Mouse (Mus musculus): ENCODE results near the gene Dazap2. TPM values are rescaled to one million over a fixed set of nuclear protein-coding genes. Genes with fewer than 3 reads are reported as not detected.
"Not testable (repeated sequence)": the region's sequence is repeated elsewhere in the genome, so short reads cannot be mapped to it uniquely, and the experiment has no call there.

Gene Dazap2
- polyA plus RNA-seq, 1 experiment from 2014 or later = 189 TPM

GRCm38 (mm10) chr15:100599276-100600046 is 15.7 kb upstream of the Dazap2 start, which contains the start of gene Pou6f1:
Pou6f1 (minus strand) TSS chr15:100599984.
- peak within 1 kb of the TSS; percentile 59 for H3K4me3 ChIP-seq (ENCODE audit: low read depth, low read length)
- peak within 1 kb of the TSS; percentile 86 for H3K9ac ChIP-seq (ENCODE audit: low read depth, low read length)
- H3K27me3 ChIP-seq (replicated peaks; ENCODE audit: control insufficient read depth, insufficient read depth, low read length) = peaks cover 21% of the 10 kb centered on the region; the same call in 1 of the 2 replicates
- H3K4me1 ChIP-seq (ENCODE audit: control insufficient read depth, insufficient read depth, low read length) = peaks cover 7% of the 10 kb centered on the region
- H3K4me2 ChIP-seq (ENCODE audit: low read depth, low read length) = peak within 1 kb of the TSS; percentile 98
- no peaks in the 10 kb centered on the region for H3K36me3 ChIP-seq (ENCODE audit: control insufficient read depth, insufficient read depth, low read length)
- 1% methylated on average over 38 of the region's 76 CpGs for WGBS
- peak within 1 kb of the TSS; percentile 49; the same call in 1 of the 2 replicates for H3K27ac ChIP-seq (replicated peaks; ENCODE audit: low read depth, low read length)
- no peak for DNase-seq (ENCODE audit: low spot score)
- ATAC-seq (ENCODE audit: low read depth) = peak; percentile 64
- H3K9me3 ChIP-seq (ENCODE audit: control insufficient read depth, low read length) = no peaks in the 10 kb centered on the region

- H3K4me1 ChIP-seq (ENCODE audit: control insufficient read depth, insufficient read depth, low read length) = peaks cover 10% of the 10 kb centered on the region
- DNase-seq (ENCODE audit: low spot score) (peak; percentile 91), ATAC-seq (ENCODE audit: low read depth) (peak; percentile 75)
- H3K27ac ChIP-seq (replicated peaks; ENCODE audit: low read depth, low read length) = peak overlapping the region; percentile 49; the same call in 1 of the 2 replicates
- 3% methylated on average over 22 of the region's 35 CpGs for WGBS
- no peaks in the 10 kb centered on the region for H3K9me3 ChIP-seq (ENCODE audit: control insufficient read depth, low read length)
- peak overlapping the region; percentile 86 for H3K9ac ChIP-seq (ENCODE audit: low read depth, low read length)
- peak overlapping the region; percentile 98 for H3K4me2 ChIP-seq (ENCODE audit: low read depth, low read length)
- H3K36me3 ChIP-seq (ENCODE audit: control insufficient read depth, insufficient read depth, low read length) = no peaks in the 10 kb centered on the region
- peaks cover 21% of the 10 kb centered on the region for H3K27me3 ChIP-seq (replicated peaks; ENCODE audit: control insufficient read depth, insufficient read depth, low read length)
- H3K4me3 ChIP-seq (ENCODE audit: low read depth, low read length) = peak overlapping the region; percentile 59
Observed at GRCm38 (mm10) chr15:100600047-100600695, 15.0 kb upstream of the Dazap2 start.

GRCm38 (mm10) chr15:100600696-100601272 is 14.4 kb upstream of the Dazap2 start:
- Histone ChIP-seq H3K27ac (replicated peaks; ENCODE audit: low read depth, low read length) (no peak overlapping the region), H3K27me3 (replicated peaks; ENCODE audit: control insufficient read depth, insufficient read depth, low read length) (peaks cover 24% of the 10 kb centered on the region), H3K9ac (ENCODE audit: low read depth, low read length) (peak overlapping the region; percentile 86; the same call in 1 of the 2 replicates), H3K4me1 (ENCODE audit: control insufficient read depth, insufficient read depth, low read length) (peaks cover 12% of the 10 kb centered on the region), H3K36me3 (ENCODE audit: control insufficient read depth, insufficient read depth, low read length) (no peaks in the 10 kb centered on the region), H3K9me3 (ENCODE audit: control insufficient read depth, low read length) (no peaks in the 10 kb centered on the region), H3K4me2 (ENCODE audit: low read depth, low read length) (peak overlapping the region; percentile 98), H3K4me3 (ENCODE audit: low read depth, low read length) (peak overlapping the region; percentile 59)
- DNase-seq (ENCODE audit: low spot score) (no peak), ATAC-seq (ENCODE audit: low read depth) (no peak)
- 14% methylated on average over 21 of the region's 21 CpGs for WGBS

- no peak overlapping the region for H3K4me2 ChIP-seq (ENCODE audit: low read depth, low read length)
- DNase-seq (ENCODE audit: low spot score) (no peak), ATAC-seq (ENCODE audit: low read depth) (no peak)
- H3K9me3 ChIP-seq (ENCODE audit: control insufficient read depth, low read length) = no peaks in the 10 kb centered on the region
- H3K36me3 ChIP-seq (ENCODE audit: control insufficient read depth, insufficient read depth, low read length) = no peaks in the 10 kb centered on the region
- no peak overlapping the region for H3K9ac ChIP-seq (ENCODE audit: low read depth, low read length)
- H3K27ac ChIP-seq (replicated peaks; ENCODE audit: low read depth, low read length) = no peak overlapping the region
- no peak overlapping the region for H3K4me3 ChIP-seq (ENCODE audit: low read depth, low read length)
- 33% methylated on average over 2 of the region's 3 CpGs for WGBS
- H3K4me1 ChIP-seq (ENCODE audit: control insufficient read depth, insufficient read depth, low read length) = peaks cover 12% of the 10 kb centered on the region
- H3K27me3 ChIP-seq (replicated peaks; ENCODE audit: control insufficient read depth, insufficient read depth, low read length) = peaks cover 25% of the 10 kb centered on the region
Observed at GRCm38 (mm10) chr15:100601669-100602068, 13.5 kb upstream of the Dazap2 start.

GRCm38 (mm10) chr15:100606677-100607076 is 8.5 kb upstream of the Dazap2 start:
- H3K4me1 ChIP-seq (ENCODE audit: control insufficient read depth, insufficient read depth, low read length); H3K27ac ChIP-seq (replicated peaks; ENCODE audit: low read depth, low read length); H3K27me3 ChIP-seq (replicated peaks; ENCODE audit: control insufficient read depth, insufficient read depth, low read length); ATAC-seq (ENCODE audit: low read depth); H3K36me3 ChIP-seq (ENCODE audit: control insufficient read depth, insufficient read depth, low read length); DNase-seq (ENCODE audit: low spot score); H3K4me2 ChIP-seq (ENCODE audit: low read depth, low read length); H3K9me3 ChIP-seq (ENCODE audit: control insufficient read depth, low read length); H3K9ac ChIP-seq (ENCODE audit: low read depth, low read length); H3K4me3 ChIP-seq (ENCODE audit: low read depth, low read length): not testable (repeated sequence)
- WGBS = 89% methylated on average over 8 of the region's 8 CpGs

GRCm38 (mm10) chr15:100611951-100612350 is 3.2 kb upstream of the Dazap2 start:
- Histone ChIP-seq H3K9ac (ENCODE audit: low read depth, low read length) (no peak overlapping the region), H3K27ac (replicated peaks; ENCODE audit: low read depth, low read length) (no peak overlapping the region), H3K4me1 (ENCODE audit: control insufficient read depth, insufficient read depth, low read length) (no peaks in the 10 kb centered on the region; the same call in 1 of the 2 replicates), H3K4me3 (ENCODE audit: low read depth, low read length) (no peak overlapping the region), H3K27me3 (replicated peaks; ENCODE audit: control insufficient read depth, insufficient read depth, low read length) (0 out of 2 replicates have a peak, but pooled peaks cover 2% of the 10 kb centered on the region), H3K36me3 (ENCODE audit: control insufficient read depth, insufficient read depth, low read length) (no peaks in the 10 kb centered on the region), H3K4me2 (ENCODE audit: low read depth, low read length) (no peak overlapping the region), H3K9me3 (ENCODE audit: control insufficient read depth, low read length) (no peaks in the 10 kb centered on the region)
- ATAC-seq (ENCODE audit: low read depth) (no peak), DNase-seq (ENCODE audit: low spot score) (no peak)
- 78% methylated on average over 7 of the region's 7 CpGs for WGBS

GRCm38 (mm10) chr15:100612432-100612831 is 2.7 kb upstream of the Dazap2 start:
- Histone ChIP-seq H3K9me3 (ENCODE audit: control insufficient read depth, low read length) (no peaks in the 10 kb centered on the region), H3K4me1 (ENCODE audit: control insufficient read depth, insufficient read depth, low read length) (no peaks in the 10 kb centered on the region; the same call in 1 of the 2 replicates), H3K4me2 (ENCODE audit: low read depth, low read length) (no peak overlapping the region), H3K27me3 (replicated peaks; ENCODE audit: control insufficient read depth, insufficient read depth, low read length) (0 out of 2 replicates have a peak, but pooled peaks cover 2% of the 10 kb centered on the region), H3K27ac (replicated peaks; ENCODE audit: low read depth, low read length) (no peak overlapping the region), H3K36me3 (ENCODE audit: control insufficient read depth, insufficient read depth, low read length) (no peaks in the 10 kb centered on the region), H3K9ac (ENCODE audit: low read depth, low read length) (no peak overlapping the region), H3K4me3 (ENCODE audit: low read depth, low read length) (no peak overlapping the region)
- WGBS = 62% methylated on average over 2 of the region's 2 CpGs
- DNase-seq (ENCODE audit: low spot score) = no peak
- ATAC-seq (ENCODE audit: low read depth) = no peak

GRCm38 (mm10) chr15:100613584-100613983 is 1.6 kb upstream of the Dazap2 start:
- ATAC-seq (ENCODE audit: low read depth) = no peak
- peak overlapping the region; percentile 19 for H3K4me3 ChIP-seq (ENCODE audit: low read depth, low read length)

More at GRCm38 (mm10) chr15:100613584-100613983, 1.6 kb upstream of the Dazap2 start:
- Histone ChIP-seq H3K27ac (replicated peaks; ENCODE audit: low read depth, low read length) (no peak overlapping the region), H3K27me3 (replicated peaks; ENCODE audit: control insufficient read depth, insufficient read depth, low read length) (0 out of 2 replicates have a peak, but pooled peaks cover 2% of the 10 kb centered on the region), H3K9ac (ENCODE audit: low read depth, low read length) (no peak overlapping the region), H3K4me2 (ENCODE audit: low read depth, low read length) (peak overlapping the region; percentile 39), H3K36me3 (ENCODE audit: control insufficient read depth, insufficient read depth, low read length) (peaks cover 11% of the 10 kb centered on the region), H3K9me3 (ENCODE audit: control insufficient read depth, low read length) (no peaks in the 10 kb centered on the region), H3K4me1 (ENCODE audit: control insufficient read depth, insufficient read depth, low read length) (no peaks in the 10 kb centered on the region; the same call in 1 of the 2 replicates)
- peak; percentile 76 for DNase-seq (ENCODE audit: low spot score)
- 10% methylated on average over 16 of the region's 16 CpGs for WGBS

All from embryonic facial prominence, embryonic 14.5 days (tissue).